Mouse (Mus musculus): Measurements from ENCODE around the gene Men1.
"Not testable (repeated sequence)": the region's sequence is repeated elsewhere in the genome, so short reads cannot be mapped to it uniquely, and the experiment has no call there.

Gene Men1

GRCm38 (mm10) chr19:6334673-6335457 lies at the start of gene Men1:
TSS of gene Men1 (plus strand) at chr19:6334979.
- DNase-seq (ENCODE audit: low read depth, low spot score): peak; percentile 93

- DNase-seq (ENCODE audit: low read depth, low spot score): no peak
Measured at GRCm38 (mm10) chr19:6285226-6285625, 49.6 kb upstream of the Men1 start.

- no peak for DNase-seq (ENCODE audit: low read depth, low spot score)
Measured at GRCm38 (mm10) chr19:6285632-6286433, 48.9 kb upstream of the Men1 start.

- DNase-seq (ENCODE audit: low read depth, low spot score): no peak
Measured at GRCm38 (mm10) chr19:6286434-6287401, 48.1 kb upstream of the Men1 start.

GRCm38 (mm10) chr19:6288236-6288894 lies 46.4 kb upstream of the Men1 start:
- DNase-seq (ENCODE audit: low read depth, low spot score): no peak

- DNase-seq (ENCODE audit: low read depth, low spot score): no peak
Measured at GRCm38 (mm10) chr19:6289696-6290238, 45.0 kb upstream of the Men1 start.

- not testable (repeated sequence) for DNase-seq (ENCODE audit: low read depth, low spot score)
Measured at GRCm38 (mm10) chr19:6290720-6291116, 44.1 kb upstream of the Men1 start.

GRCm38 (mm10) chr19:6291117-6291781 lies 43.5 kb upstream of the Men1 start:
- no peak for DNase-seq (ENCODE audit: low read depth, low spot score)

- DNase-seq (ENCODE audit: low read depth, low spot score): no peak
Measured at GRCm38 (mm10) chr19:6292262-6292661, 42.5 kb upstream of the Men1 start.

GRCm38 (mm10) chr19:6294301-6294700 lies 40.5 kb upstream of the Men1 start:
- no peak for DNase-seq (ENCODE audit: low read depth, low spot score)

- DNase-seq (ENCODE audit: low read depth, low spot score): no peak
Measured at GRCm38 (mm10) chr19:6296551-6297210, 38.1 kb upstream of the Men1 start.

- no peak for DNase-seq (ENCODE audit: low read depth, low spot score)
Measured at GRCm38 (mm10) chr19:6297641-6298040, 37.1 kb upstream of the Men1 start.

GRCm38 (mm10) chr19:6299003-6299402 lies 35.8 kb upstream of the Men1 start:
- no peak for DNase-seq (ENCODE audit: low read depth, low spot score)

GRCm38 (mm10) chr19:6299450-6300267 lies 35.1 kb upstream of the Men1 start:
- no peak for DNase-seq (ENCODE audit: low read depth, low spot score)

GRCm38 (mm10) chr19:6300402-6300841 lies 34.4 kb upstream of the Men1 start:
- DNase-seq (ENCODE audit: low read depth, low spot score): no peak

GRCm38 (mm10) chr19:6302114-6302513 lies 32.7 kb upstream of the Men1 start:
- no peak for DNase-seq (ENCODE audit: low read depth, low spot score)

GRCm38 (mm10) chr19:6302522-6302921 lies 32.3 kb upstream of the Men1 start:
- no peak for DNase-seq (ENCODE audit: low read depth, low spot score)

GRCm38 (mm10) chr19:6303831-6304230 lies 30.9 kb upstream of the Men1 start:
- DNase-seq (ENCODE audit: low read depth, low spot score): no peak
